Mouse (Mus musculus) erythroblast, adult 5-6 weeks (primary cell): ENCODE measurements around the gene Slc30a7. TPM values are rescaled to one million over a fixed set of nuclear protein-coding genes. Genes with fewer than 3 reads are reported as not detected.

Experiments
- ATAC-seq: replicated peaks from 2 replicates; pipeline ENCODE4 v1.8.0; 2016; ENCODE audit warnings: moderate number of reproducible peaks, mild to moderate bottlenecking, moderate TSS enrichment, inconsistent platforms; ENCODE audit not compliant: poor library complexity, low FRiP score, severe bottlenecking
- total RNA-seq, 2 experiments: library from RNA; stranded (forward) in 1 of 2; stranded (reverse) in 1 of 2; fragments of 150-400 nt in 1 of 2; fragments of 200-764, 138-1000 nt in 1 of 2; gene quantifications; 2 replicates each; pipeline versions ENCODE4 v1.2.3 to v1.2.4; 2015 to 2017; ENCODE audit warnings: low replicate concordance in 2 of 2

Gene Slc30a7
- total RNA-seq, 2 experiments from 2014 or later = 1.7 to 20.4 TPM

GRCm38 (mm10) chr3:115893166-115893565 lies 114.0 kb downstream of the Slc30a7 start:
- ATAC-seq = no peak

- no peak for ATAC-seq
These were observed 114.9 kb downstream of the Slc30a7 start for GRCm38 (mm10) chr3:115892341-115892740.

Other genes starting within 250 kb of the Slc30a7 start
- 4.2 and 10.4 TPM in 2 replicates for gene Dph5, start 119.6 kb downstream of the Slc30a7 start, total RNA-seq (2015; ENCODE audit: low replicate concordance)
- gene Dph5, start 119.6 kb downstream of the Slc30a7 start, total RNA-seq (2017; ENCODE audit: low replicate concordance) = 6.7 and 8.4 TPM in 2 replicates
- 2.3 and 4.6 TPM in 2 replicates for gene Extl2, start 56 bp upstream of the Slc30a7 start, total RNA-seq (2015; ENCODE audit: low replicate concordance)
- gene Extl2, start 56 bp upstream of the Slc30a7 start, total RNA-seq (2017; ENCODE audit: low replicate concordance) = 0.98 and 1.4 TPM in 2 replicates
- gene Vcam1, start 122.3 kb upstream of the Slc30a7 start, total RNA-seq (2015; ENCODE audit: low replicate concordance) = 102 and 106 TPM in 2 replicates
- 63.5 and 65.1 TPM in 2 replicates for gene Vcam1, start 122.3 kb upstream of the Slc30a7 start, total RNA-seq (2017; ENCODE audit: low replicate concordance)
- not detected in 2 replicates for gene Gpr88, start 246.1 kb upstream of the Slc30a7 start, total RNA-seq (2015; ENCODE audit: low replicate concordance)
- not detected in 2 replicates for gene Gpr88, start 246.1 kb upstream of the Slc30a7 start, total RNA-seq (2017; ENCODE audit: low replicate concordance)